Mouse (Mus musculus) testis, adult 2 months (tissue): ENCODE measurements around the gene Sfxn5.

Source experiments
- CTCF ChIP-seq: fragments of 200-500 bp; IDR thresholded peaks from 2 replicates; pipeline ENCODE4 v1.5.1; 2012; ENCODE audit warnings: low read depth, mild to moderate bottlenecking, inconsistent platforms, low read length, moderate library complexity; ENCODE audit not compliant: control insufficient read depth, insufficient read depth, insufficient replicate concordance
- POLR2A ChIP-seq: fragments of 200-500 bp; IDR thresholded peaks from 2 replicates; pipeline ENCODE4 v1.6.1; 2012; ENCODE audit warnings: low read depth, mild to moderate bottlenecking, inconsistent platforms, low read length, moderate library complexity; ENCODE audit not compliant: control insufficient read depth

DNA sequence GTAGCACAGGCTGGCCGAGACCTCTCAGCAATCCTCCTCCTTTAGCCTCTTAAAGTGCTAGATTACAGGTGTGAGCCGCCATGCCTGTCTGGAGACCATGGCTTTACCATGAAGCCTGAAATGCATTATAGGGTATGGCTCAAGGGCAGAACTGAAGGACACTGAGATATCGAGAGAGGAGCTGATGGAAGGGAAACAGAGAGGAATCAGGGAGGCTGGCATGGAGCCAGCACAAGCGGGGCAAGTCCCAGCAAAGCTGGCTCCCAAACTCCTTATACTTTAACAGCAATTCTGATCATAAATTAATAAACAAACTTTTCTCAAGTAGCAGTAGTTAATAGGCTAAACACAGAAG is 30.7 kb upstream of the Sfxn5 start:
- TF ChIP-seq CTCF (no peak), POLR2A (no peak)
